Comparison of ENCODE assay signal across 8 mouse cellular contexts in the genomic region with DNA sequence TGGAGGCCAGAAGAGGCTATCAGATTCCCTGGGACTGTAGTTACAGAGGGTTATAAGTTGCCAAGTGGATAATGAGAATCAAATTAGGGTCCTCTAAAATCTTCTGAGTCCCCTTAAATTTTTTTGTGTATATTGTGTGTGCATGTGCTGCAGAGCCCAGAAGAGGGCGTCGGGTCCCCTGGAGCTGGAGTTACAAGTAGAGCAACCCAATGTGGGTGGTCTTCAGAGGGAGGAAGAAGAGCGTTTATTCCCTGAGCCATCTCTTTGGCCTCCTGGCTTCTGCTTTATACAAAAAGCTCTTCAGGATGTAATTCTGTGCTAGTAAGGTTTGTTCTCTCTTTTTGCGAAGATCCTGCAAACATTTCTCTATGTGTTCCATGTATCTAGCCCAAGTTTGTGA. TPM values are rescaled to one million over a fixed set of nuclear protein-coding genes. Genes with fewer than 3 reads are reported as not detected.
A peak's percentile ranks its signal among the peaks of the same experiment; 100 is the strongest.
DNase-seq lines count a peak whose midpoint lies in the region; ATAC-seq and TF ChIP-seq lines count a peak whose summit lies in the region.

No protein-coding gene starts in this region.

- H3K4me3 ChIP-seq in cerebellum, adult 2 months (replicated peaks; ENCODE audit: insufficient read depth, low read depth, low read length): peak overlapping the region; percentile 81
- peak overlapping the region; percentile 66 for H3K4me3 ChIP-seq in embryonic facial prominence, embryonic 10.5 days
- H3K4me3 ChIP-seq in hindbrain, postnatal 0 days (ENCODE audit: low read length): peak overlapping the region; percentile 55
- H3K4me3 ChIP-seq in macrophage (ENCODE audit: inconsistent target): peak overlapping the region; percentile 59
- peak overlapping the region; percentile 66 for H3K4me3 ChIP-seq in thymus, adult 2 months (ENCODE audit: control insufficient read depth, insufficient read depth, low read length)

- H3K9me3 ChIP-seq in embryonic facial prominence, embryonic 10.5 days: peaks cover 9% of the 10 kb centered on the region; the same call in 1 of the 2 replicates
- H3K9me3 ChIP-seq in hindbrain, postnatal 0 days (ENCODE audit: low read length): no peaks in the 10 kb centered on the region

- DNase-seq in cerebellum, adult 2 months: peak in 1 of 2 experiments; percentile 37
- DNase-seq in 416B (ENCODE audit: low read depth): peak; percentile 80
- DNase-seq in embryonic facial prominence, embryonic 10.5 days (ENCODE audit: low spot score): peak; percentile 66
- peak; percentile 71 for DNase-seq in hindbrain, postnatal 0 days (ENCODE audit: low spot score)
- DNase-seq in thymus, adult 2 months: peak; percentile 36
- DNase-seq in frontal cortex, postnatal 14 days (ENCODE audit: low spot score in 2 of 2): no peak

- no peak for TF ChIP-seq CTCF in cerebellum, adult 2 months (IDR thresholded peaks at IDR 0.05; ENCODE audit: borderline replicate concordance, insufficient read depth, low read depth, low read length)
- peak; percentile 61 for TF ChIP-seq CTCF in hindbrain, postnatal 0 days (IDR thresholded peaks at IDR 0.05; ENCODE audit: low read depth)
- TF ChIP-seq CTCF in thymus, adult 2 months (IDR thresholded peaks at IDR 0.05; ENCODE audit: borderline replicate concordance, control insufficient read depth, extremely low read depth, insufficient read depth, low read length, poor library complexity): no peak

- no peaks in the 10 kb centered on the region for H3K27me3 ChIP-seq in cerebellum, adult 2 months (ENCODE audit: control insufficient read depth, insufficient read depth, low read length)
- H3K27me3 ChIP-seq in embryonic facial prominence, embryonic 10.5 days (replicated peaks; ENCODE audit: low read depth, poor library complexity, severe bottlenecking): no peaks in the 10 kb centered on the region
- no peaks in the 10 kb centered on the region for H3K27me3 ChIP-seq in hindbrain, postnatal 0 days (ENCODE audit: insufficient read depth, low read length)
- no peaks in the 10 kb centered on the region for H3K27me3 ChIP-seq in thymus, adult 2 months (ENCODE audit: control insufficient read depth, insufficient read depth, low read length)

- TF ChIP-seq POLR2A in cerebellum, adult 2 months (IDR thresholded peaks at IDR 0.05; ENCODE audit: borderline replicate concordance, insufficient read depth, low read length): no peak
- TF ChIP-seq POLR2A in thymus, adult 2 months (IDR thresholded peaks at IDR 0.05; ENCODE audit: control insufficient read depth, extremely low read depth, insufficient read depth, low read length, poor library complexity): no peak

- 2% methylated on average over 4 of the region's 4 CpGs for WGBS in cerebellum, adult 2 months
- WGBS in embryonic facial prominence, embryonic 10.5 days: 2% methylated on average over 4 of the region's 4 CpGs
- WGBS in hindbrain, postnatal 0 days: 4% methylated on average over 4 of the region's 4 CpGs
- WGBS in macrophage (ENCODE audit: missing documents): 7% methylated on average over 4 of the region's 4 CpGs
- WGBS in thymus, adult 2 months: 4% methylated on average over 4 of the region's 4 CpGs

- peaks cover 12% of the 10 kb centered on the region; the same call in 1 of the 2 replicates for H3K36me3 ChIP-seq in embryonic facial prominence, embryonic 10.5 days (replicated peaks)
- no peaks in the 10 kb centered on the region for H3K36me3 ChIP-seq in hindbrain, postnatal 0 days (ENCODE audit: insufficient read depth, low read length)
- H3K36me3 ChIP-seq in macrophage (ENCODE audit: inconsistent target): no peaks in the 10 kb centered on the region
- no peaks in the 10 kb centered on the region for H3K36me3 ChIP-seq in thymus, adult 2 months (ENCODE audit: control insufficient read depth, insufficient read depth, low read length)

- peak overlapping the region; percentile 66 for H3K27ac ChIP-seq in cerebellum, adult 2 months (ENCODE audit: insufficient read depth, low read length)
- H3K27ac ChIP-seq in embryonic facial prominence, embryonic 10.5 days (replicated peaks): peak overlapping the region; percentile 92
- peak overlapping the region; percentile 94 for H3K27ac ChIP-seq in hindbrain, postnatal 0 days
- peak overlapping the region; percentile 65 for H3K27ac ChIP-seq in macrophage
- peak overlapping the region; percentile 72 for H3K27ac ChIP-seq in thymus, adult 2 months (ENCODE audit: control insufficient read depth, insufficient read depth, low read length)

- H3K4me1 ChIP-seq in cerebellum, adult 2 months (ENCODE audit: control insufficient read depth, insufficient read depth, low read length): peaks cover 5% of the 10 kb centered on the region
- peaks cover 15% of the 10 kb centered on the region for H3K4me1 ChIP-seq in embryonic facial prominence, embryonic 10.5 days
- 0 out of 2 replicates have a peak, but pooled peaks cover 5% of the 10 kb centered on the region for H3K4me1 ChIP-seq in hindbrain, postnatal 0 days (ENCODE audit: insufficient read depth, low read length)
- peaks cover 4% of the 10 kb centered on the region; the same call in 1 of the 2 replicates for H3K4me1 ChIP-seq in thymus, adult 2 months (replicated peaks; ENCODE audit: control insufficient read depth, insufficient read depth, low read length)

- H3K4me2 ChIP-seq in hindbrain, postnatal 0 days (ENCODE audit: low read depth, low read length): peak overlapping the region; percentile 76

- H3K9ac ChIP-seq in hindbrain, postnatal 0 days (replicated peaks; ENCODE audit: low read length): peak overlapping the region; percentile 70

- ATAC-seq in cerebellum, adult (ENCODE audit: insufficient number of reproducible peaks, low FRiP score, low TSS enrichment): no peak
- ATAC-seq in hindbrain, postnatal 0 days: peak; percentile 62

- H3K79me2 ChIP-seq in macrophage (ENCODE audit: inconsistent target): peaks cover 10% of the 10 kb centered on the region; the same call in 1 of the 2 replicates

RNA-seq across cellular contexts. Expression of gene Elp6, which starts 0.5 kb away (rescaled TPM):
- 24.7 and 26.0 TPM in 2 replicates for polyA plus RNA-seq in cerebellum, adult 2 months (2012; rRNA removed)
- 44.0 and 45.6 TPM in 2 replicates for polyA plus RNA-seq in embryonic facial prominence, embryonic 10.5 days (2016; fragmentation: Nextera tagmentation; extraction: Ambion mirVana)
- total RNA-seq in hindbrain, postnatal 0 days (2014; rRNA removed): 27.6 and 30.9 TPM in 2 replicates
- 30.0 and 31.1 TPM in 2 replicates for polyA plus RNA-seq in hindbrain, postnatal 0 days (2015; fragmentation: Nextera tagmentation; extraction: Ambion mirVana)
- 10 to 100 TPM in 1 of 26 experiments, 1 to 10 TPM in 22, under 1 TPM in 2, not detected in 1; 0.53 to 13.2 (median 5.8) TPM for total RNA-seq in macrophage (2018; cell fraction: chromatin; rRNA removed)
- 1 to 10 TPM; 1.7 to 8.3 (median 4.7) TPM for total RNA-seq in macrophage (2018; cell fraction: cytosol; rRNA removed)
- 1 to 10 TPM in 25 of 26 experiments, not detected in 1; 1.2 to 8.7 (median 4.7) TPM for total RNA-seq in macrophage (2018; cell fraction: nucleus; rRNA removed)
- 1.6 to 7.4 TPM (median 4.7 TPM) in 3 replicates for polyA plus RNA-seq in macrophage (2018)
- polyA plus RNA-seq in thymus, adult 2 months (2012; rRNA removed): 21.0 and 26.9 TPM in 2 replicates

RNA-seq across cellular contexts. Expression of gene Scap, which starts 28.6 kb away (rescaled TPM):
- 45.8 and 46.0 TPM in 2 replicates for polyA plus RNA-seq in cerebellum, adult 2 months (2012; rRNA removed)
- 38.5 and 40.3 TPM in 2 replicates for polyA plus RNA-seq in embryonic facial prominence, embryonic 10.5 days (2016; fragmentation: Nextera tagmentation; extraction: Ambion mirVana)
- 162 and 168 TPM in 2 replicates for total RNA-seq in hindbrain, postnatal 0 days (2014; rRNA removed)
- polyA plus RNA-seq in hindbrain, postnatal 0 days (2015; fragmentation: Nextera tagmentation; extraction: Ambion mirVana): 48.6 and 50.9 TPM in 2 replicates
- 100 to 1,000 TPM in 2 of 26 experiments, 10 to 100 TPM in 24; 18.3 to 186 (median 31.0) TPM for total RNA-seq in macrophage (2018; cell fraction: chromatin; rRNA removed)
- 10 to 100 TPM; 12.1 to 30.1 (median 18.5) TPM for total RNA-seq in macrophage (2018; cell fraction: cytosol; rRNA removed)
- total RNA-seq in macrophage (2018; cell fraction: nucleus; rRNA removed): 10 to 100 TPM; 19.4 to 98.3 (median 29.0) TPM
- 19.4 to 24.3 TPM (median 20.9 TPM) in 3 replicates for polyA plus RNA-seq in macrophage (2018)
- polyA plus RNA-seq in thymus, adult 2 months (2012; rRNA removed): 67.0 and 87.1 TPM in 2 replicates

Comparison
In these comparisons a context has a peak if more than half of its experiments do, and no peak if none do; other contexts are left out.
1. DNase-seq: peak in 416B (single experiment), embryonic facial prominence, embryonic 10.5 days (single experiment), hindbrain, postnatal 0 days (single experiment) and thymus, adult 2 months (single experiment); none in frontal cortex, postnatal 14 days (0 of 2).
2. Peak in every context shown above with its lines, with median percentiles within 50 percentile points of each other: H3K27ac ChIP-seq and H3K4me3 ChIP-seq.